Mouse (Mus musculus): ENCODE measurements at regions not wholly inside any gene's neighbourhood (a gene's known extent, or its start where the extent isn't known, plus 50 kb on each side); places are given as distances from the start of the nearest gene placed in this dataset. TPM values are rescaled to one million over a fixed set of nuclear protein-coding genes. Genes with fewer than 3 reads are reported as not detected.
A peak's percentile ranks its signal among the peaks of the same experiment; 100 is the strongest.

DNA sequence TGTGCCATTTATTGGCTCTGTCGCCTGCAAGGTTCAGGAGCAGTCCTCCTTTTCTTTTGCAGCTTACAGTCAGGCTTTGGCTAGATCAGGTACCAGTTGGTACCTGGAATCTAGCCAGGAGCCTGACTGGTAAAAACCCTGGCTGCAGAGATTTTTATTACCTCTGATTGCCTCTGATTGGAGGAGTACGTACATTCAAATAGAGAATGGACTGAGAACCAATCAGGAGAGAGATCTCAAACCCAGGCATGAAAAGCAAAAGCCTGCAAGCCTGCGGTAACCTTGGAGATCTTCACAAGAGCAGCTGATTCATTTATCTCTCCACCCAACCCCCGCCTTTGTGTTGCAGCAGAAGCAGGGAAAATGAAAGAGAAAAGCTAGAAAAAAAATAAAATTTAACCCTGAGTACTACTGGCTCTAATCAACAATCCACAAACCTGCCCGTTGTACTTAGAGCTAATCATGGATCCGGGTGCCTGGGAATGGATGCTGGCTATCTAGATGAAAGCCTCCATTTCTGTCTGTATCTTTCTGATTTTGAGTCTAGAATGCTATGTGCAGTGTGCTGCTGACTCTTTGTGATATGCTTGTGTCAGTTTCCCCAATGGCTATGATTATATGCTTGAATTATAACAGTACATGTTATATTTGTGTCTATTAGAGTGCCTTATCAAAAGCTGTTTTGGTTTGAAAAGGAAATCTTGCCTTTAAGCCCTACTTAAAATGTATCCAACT lies 406.2 kb upstream of the Ndn start:
- Histone ChIP-seq H3K4me3 (no peak overlapping the region), H3K4me2 (replicated peaks) (no peak overlapping the region), H3K9me3 (peaks cover 13% of the 10 kb centered on the region; the same call in 1 of the 2 replicates), H3K27ac (peak overlapping the region; percentile 46; the same call in 1 of the 2 replicates), H3K27me3 (replicated peaks) (no peaks in the 10 kb centered on the region), H3K36me3 (no peaks in the 10 kb centered on the region; the same call in 1 of the 2 replicates), H3K9ac (no peak overlapping the region), H3K4me1 (no peaks in the 10 kb centered on the region)
- WGBS = 50% methylated on average over 6 of the region's 6 CpGs
- ATAC-seq (ENCODE audit: low FRiP score, low read depth) = peak; percentile 95

- H3K4me3 ChIP-seq = no peak overlapping the region
- H3K9me3 ChIP-seq = no peaks in the 10 kb centered on the region
- ATAC-seq (ENCODE audit: low FRiP score, low read depth) = peak; percentile 65; the same call in 1 of the 2 replicates
- no peak overlapping the region for H3K4me2 ChIP-seq (replicated peaks)
- H3K9ac ChIP-seq = no peak overlapping the region
- H3K27me3 ChIP-seq (replicated peaks) = no peaks in the 10 kb centered on the region
- H3K36me3 ChIP-seq = no peaks in the 10 kb centered on the region
- WGBS = 49% methylated on average over 2 of the region's 2 CpGs
- no peak overlapping the region for H3K27ac ChIP-seq
- H3K4me1 ChIP-seq = no peaks in the 10 kb centered on the region
Measured at GRCm38 (mm10) chr7:61982203-61982932, 364.0 kb upstream of the Ndn start.

DNA sequence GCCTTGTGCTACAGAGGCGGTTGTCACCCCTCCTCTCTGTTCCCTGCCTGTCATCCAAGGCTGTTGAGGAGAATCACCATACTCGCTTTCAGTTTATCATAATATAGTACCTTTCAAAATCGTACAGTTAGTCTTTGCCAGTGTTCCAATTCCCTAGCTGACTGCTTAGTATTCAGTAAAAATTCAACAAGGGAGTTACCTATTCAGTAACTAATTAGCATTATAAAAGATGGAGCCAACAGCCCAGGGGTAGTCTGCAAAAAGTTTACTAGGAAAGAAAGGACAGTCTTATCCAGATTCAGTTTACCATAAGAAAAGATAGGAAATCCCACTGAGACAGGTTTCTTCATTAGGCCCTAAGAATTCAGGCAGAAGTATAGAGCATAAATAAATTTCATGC lies 319.7 kb upstream of the Ndn start:
- WGBS = 69% methylated on average over 3 of the region's 3 CpGs
- Histone ChIP-seq H3K9ac (no peak overlapping the region), H3K36me3 (no peaks in the 10 kb centered on the region; the same call in 1 of the 2 replicates), H3K27ac (no peak overlapping the region), H3K27me3 (replicated peaks) (no peaks in the 10 kb centered on the region), H3K4me3 (no peak overlapping the region), H3K4me1 (no peaks in the 10 kb centered on the region), H3K4me2 (replicated peaks) (no peak overlapping the region), H3K9me3 (no peaks in the 10 kb centered on the region)
- no peak for ATAC-seq (ENCODE audit: low FRiP score, low read depth)

DNA sequence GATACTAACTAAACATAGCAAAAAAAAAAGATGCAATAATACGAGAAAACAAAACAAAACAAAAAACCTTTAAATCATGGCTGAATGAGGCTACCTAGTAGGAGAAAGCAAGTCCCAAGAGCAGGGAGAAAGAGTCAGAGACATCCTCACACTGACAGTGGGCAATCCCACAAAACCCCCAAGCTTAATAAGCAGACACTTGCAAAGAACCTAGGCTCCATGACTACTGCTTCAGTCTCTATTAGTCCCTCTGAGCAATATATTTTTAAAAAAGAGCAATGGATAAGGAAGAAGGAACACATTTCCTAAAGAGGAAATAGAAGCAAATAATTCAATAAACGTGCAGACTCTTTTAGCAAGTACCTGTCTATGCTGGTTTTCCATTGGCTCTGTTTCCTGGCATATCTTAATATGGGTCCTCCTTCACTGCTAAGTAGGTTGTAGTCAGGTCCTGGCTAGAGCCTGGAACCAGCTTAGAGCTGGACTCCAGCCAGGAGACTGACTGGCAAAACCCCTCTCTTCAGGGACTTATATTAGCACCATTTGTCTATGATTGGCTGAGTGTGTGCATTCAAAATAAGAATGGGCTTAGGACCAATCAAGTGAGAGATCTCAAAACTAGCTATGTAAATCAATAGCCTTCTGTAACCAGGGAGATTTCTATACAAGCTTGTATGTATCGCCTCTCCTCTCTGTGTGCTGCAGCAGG lies 300.5 kb upstream of the Ndn start:
- no peaks in the 10 kb centered on the region for H3K9me3 ChIP-seq
- no peak overlapping the region for H3K4me3 ChIP-seq
- no peaks in the 10 kb centered on the region for H3K4me1 ChIP-seq
- no peak overlapping the region for H3K4me2 ChIP-seq (replicated peaks)
- no peaks in the 10 kb centered on the region for H3K36me3 ChIP-seq
- no peaks in the 10 kb centered on the region for H3K27me3 ChIP-seq (replicated peaks)
- H3K9ac ChIP-seq = no peak overlapping the region
- no peak overlapping the region for H3K27ac ChIP-seq
- peak; percentile 95 for ATAC-seq (ENCODE audit: low FRiP score, low read depth)
- 63% methylated on average over 3 of the region's 3 CpGs for WGBS

DNA sequence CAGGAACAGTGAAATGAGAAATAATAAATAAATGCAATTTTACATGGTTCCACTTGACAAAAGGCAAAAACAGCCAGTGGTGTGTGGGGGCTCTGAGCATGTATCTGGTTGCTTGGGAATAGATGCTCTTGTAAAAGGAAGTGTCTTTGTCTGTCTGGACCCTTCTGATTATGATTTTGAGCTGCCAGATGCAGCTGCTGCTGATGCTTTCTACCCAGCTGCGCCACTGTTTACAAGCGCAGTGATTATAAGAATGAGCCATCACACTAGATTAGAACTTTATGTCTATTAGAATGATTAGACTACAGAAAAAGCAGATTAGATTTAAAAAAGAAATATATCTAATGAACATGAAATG lies 299.9 kb upstream of the Ndn start:
- ATAC-seq (ENCODE audit: low FRiP score, low read depth) = peak; percentile 85; the same call in 1 of the 2 replicates
- Histone ChIP-seq H3K36me3 (no peaks in the 10 kb centered on the region), H3K9ac (no peak overlapping the region), H3K27me3 (replicated peaks) (no peaks in the 10 kb centered on the region), H3K4me1 (no peaks in the 10 kb centered on the region), H3K4me3 (no peak overlapping the region), H3K9me3 (no peaks in the 10 kb centered on the region), H3K27ac (0 out of 2 replicates have a peak overlapping the region, but pooled peaks have one; percentile 22), H3K4me2 (replicated peaks) (no peak overlapping the region)
- 74% methylated on average over 2 of the region's 2 CpGs for whole genome bisulfite sequencing

DNA sequence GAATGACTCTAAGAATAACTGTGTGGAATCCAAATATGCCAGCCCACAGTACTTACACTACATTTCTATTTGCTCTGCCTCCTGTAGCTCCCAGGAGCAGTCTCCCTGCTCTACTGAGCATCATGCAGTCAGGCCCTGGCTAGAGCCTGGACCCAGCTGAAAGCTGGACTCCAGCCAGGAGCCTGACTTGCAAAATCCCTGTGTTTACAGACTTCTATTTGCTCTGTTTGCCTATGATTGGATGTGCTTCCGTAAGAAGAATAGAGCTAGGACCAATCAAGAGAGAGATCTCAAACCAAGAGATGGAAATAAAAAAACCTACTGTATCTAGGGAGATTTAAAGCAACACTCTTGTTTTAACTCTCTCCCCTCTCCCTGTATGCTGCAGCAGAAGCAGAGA lies 267.8 kb upstream of the Ndn start:
- WGBS = 68% methylated on average over 1 of the region's 1 CpGs
- Histone ChIP-seq H3K9me3 (no peaks in the 10 kb centered on the region), H3K27ac (no peak overlapping the region), H3K4me3 (no peak overlapping the region), H3K27me3 (replicated peaks) (no peaks in the 10 kb centered on the region), H3K4me1 (no peaks in the 10 kb centered on the region), H3K4me2 (replicated peaks) (no peak overlapping the region), H3K36me3 (no peaks in the 10 kb centered on the region), H3K9ac (no peak overlapping the region)
- ATAC-seq (ENCODE audit: low FRiP score, low read depth) = no peak

- Histone ChIP-seq H3K9me3 (0 out of 2 replicates have a peak, but pooled peaks cover 2% of the 10 kb centered on the region), H3K4me1 (no peaks in the 10 kb centered on the region), H3K36me3 (no peaks in the 10 kb centered on the region), H3K4me2 (replicated peaks) (no peak overlapping the region), H3K9ac (no peak overlapping the region), H3K27ac (no peak overlapping the region), H3K4me3 (no peak overlapping the region), H3K27me3 (replicated peaks) (no peaks in the 10 kb centered on the region)
- ATAC-seq (ENCODE audit: low FRiP score, low read depth) = peak; percentile 95
Measured at GRCm38 (mm10) chr7:62085120-62085849, 261.1 kb upstream of the Ndn start.

Small RNA genes lying in the stretch of these regions (microRNA-seq; reads per million reads assigned to microRNA genes)
- gene Gm24923 = not detected
- gene Mir344-2 = not detected
- 11.6 reads per million, percentile 24 among the genes with 10 or more reads in this experiment for gene Mir344f
- gene Mir344g = not detected
- gene Mir344i = not detected
